28 mouse cellular contexts compared by ENCODE assay signal in the genomic region with DNA sequence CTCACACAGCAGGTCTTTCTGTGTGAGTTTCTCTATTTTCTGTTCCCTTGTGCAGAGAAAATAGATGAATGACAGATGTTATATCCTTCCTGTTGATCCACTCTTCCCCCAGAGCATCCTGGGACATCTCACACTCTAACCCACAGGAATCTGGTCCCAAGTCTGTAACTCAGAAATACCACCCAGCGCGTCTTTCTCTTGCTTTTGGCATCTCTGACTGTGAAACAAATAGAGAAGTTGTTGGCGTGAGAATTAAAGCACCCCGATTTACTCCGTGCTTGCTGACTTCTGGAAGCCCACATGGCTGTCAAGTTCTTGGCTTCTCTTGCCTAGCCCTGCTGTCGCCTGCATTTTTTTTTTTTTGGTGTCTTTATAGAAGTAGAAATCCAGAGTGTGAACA.
"Had no signal": no experiment of that assay in that cellular context is flagged by ENCODE, and none has a peak within 500 bp of the region (broad histone marks: within the 10 kb centered on the region; RNA-seq: fewer than 3 reads in every experiment).

No protein-coding gene starts in this region.

- H3K9me3 ChIP-seq: heart, embryonic 10.5 days; heart, embryonic 12.5 days; hindbrain, embryonic 10.5 days; hindbrain, embryonic 12.5 days; intestine, embryonic 15.5 days; kidney, embryonic 15.5 days; limb, embryonic 10.5 days; limb, embryonic 12.5 days; liver, embryonic 13.5 days; liver, embryonic 15.5 days had no signal

- ATAC-seq: hindbrain, embryonic 16.5 days; inflammation-experienced regulatory T-cells, adult 6 months; intestine, embryonic 15.5 days; intestine, postnatal 0 days had no signal

- H3K4me2 ChIP-seq: heart, embryonic 12.5 days; hindbrain, embryonic 12.5 days; hindbrain, embryonic 14.5 days; intestine, embryonic 15.5 days; kidney, embryonic 15.5 days; limb, embryonic 12.5 days; liver, embryonic 11.5 days; liver, embryonic 13.5 days; liver, embryonic 15.5 days had no signal

- H3K4me1 ChIP-seq: heart, embryonic 12.5 days had no signal

- H3K27ac ChIP-seq: gastrocnemius, adult 2 months; heart, embryonic 10.5 days; hindbrain, embryonic 10.5 days; hindbrain, embryonic 12.5 days; hindbrain, embryonic 14.5 days; intestine, embryonic 15.5 days; kidney, embryonic 15.5 days; kidney, postnatal 0 days; left cerebral cortex, adult 2 months; limb, embryonic 10.5 days; limb, embryonic 12.5 days; liver, embryonic 15.5 days had no signal

- H3K9ac ChIP-seq: heart, embryonic 12.5 days; hindbrain, embryonic 12.5 days; hindbrain, embryonic 14.5 days; intestine, embryonic 15.5 days; kidney, embryonic 15.5 days; limb, embryonic 12.5 days; liver, embryonic 13.5 days; liver, embryonic 15.5 days had no signal

- H3K27me3 ChIP-seq: intestine, embryonic 15.5 days had no signal

- DNase-seq: gastrocnemius, adult 2 months; gastrocnemius, postnatal 10 days; gastrocnemius, postnatal 25 days; heart, adult 18-20 months; heart, postnatal 10 days; heart, postnatal 4 days; kidney, adult 18-20 months; kidney, adult 8-10 months; kidney, postnatal 14 days; kidney, postnatal 36 days; liver; liver, embryonic 13.5 days had no signal

- H3K4me3 ChIP-seq: gastrocnemius, adult 2 months; heart, embryonic 10.5 days; heart, embryonic 12.5 days; hindbrain, embryonic 10.5 days; hindbrain, embryonic 12.5 days; intestine, embryonic 15.5 days; kidney, embryonic 15.5 days; left cerebral cortex, adult 2 months; limb, embryonic 10.5 days; limb, embryonic 12.5 days; liver, embryonic 13.5 days; liver, embryonic 15.5 days had no signal

- H3K36me3 ChIP-seq: intestine, embryonic 15.5 days had no signal
